Mouse (Mus musculus) Muller cell, postnatal 12 days (primary cell): ENCODE data around the gene Itga2b.

ENCODE experiments used
- DNase-seq: peaks from one replicate; pipeline ENCODE4 v3.0.0-alpha.2; 2015; ENCODE audit errors: inconsistent ontology term

Itga2b gene

GRCm38 (mm10) chr11:102455740-102456396 is 14.1 kb downstream of the Itga2b start:
- DNase-seq = peak; percentile 94

GRCm38 (mm10) chr11:102453131-102453530 is 16.8 kb downstream of the Itga2b start:
- no peak for DNase-seq

DNA sequence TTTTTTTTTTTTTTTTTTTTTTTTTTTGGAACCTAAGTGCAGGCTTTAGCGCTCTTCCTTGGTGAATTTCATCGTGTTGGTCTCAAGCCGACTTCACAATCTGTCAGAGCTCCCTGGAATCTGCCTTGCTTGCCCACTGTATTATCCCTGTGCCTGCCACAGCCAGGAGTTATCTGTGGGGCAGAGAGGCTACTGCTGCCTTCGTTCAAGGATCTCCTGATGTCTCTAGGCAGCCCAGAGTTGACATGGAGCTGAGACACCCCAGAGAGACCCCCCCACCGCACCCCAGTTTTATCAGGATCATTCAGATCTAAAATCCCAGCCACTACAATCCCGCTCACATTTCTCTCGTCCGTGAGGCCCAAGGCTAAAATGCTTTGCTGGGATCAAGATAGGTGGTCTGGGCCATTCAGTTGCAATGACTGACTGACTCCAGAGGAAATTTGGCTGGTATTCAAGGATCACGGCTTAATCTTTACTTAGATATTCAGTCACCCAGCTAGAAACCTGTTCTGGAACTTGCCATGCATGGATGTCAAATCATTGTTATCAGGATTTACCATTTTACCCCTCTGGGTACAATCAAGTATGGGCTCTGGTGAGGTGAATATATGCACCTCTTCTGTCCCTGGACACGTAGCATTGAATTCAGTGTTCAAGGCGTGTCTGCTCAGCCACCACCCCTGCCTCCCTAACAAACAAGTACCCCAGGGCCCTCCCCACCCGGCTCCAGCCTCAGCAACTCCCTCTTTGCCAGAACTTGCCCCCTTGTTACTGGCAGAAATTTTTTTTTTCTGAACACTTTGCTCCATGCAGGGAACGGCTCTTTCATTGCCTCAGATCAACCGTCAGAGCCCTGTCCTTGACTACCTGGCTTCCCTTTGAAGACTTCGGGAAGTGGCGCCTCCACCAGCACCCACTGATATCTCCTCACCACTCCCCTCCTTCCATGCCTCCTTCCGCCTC is 20.6 kb downstream of the Itga2b start:
- no peak for DNase-seq

GRCm38 (mm10) chr11:102448327-102448726 is 21.6 kb downstream of the Itga2b start:
- no peak for DNase-seq

GRCm38 (mm10) chr11:102447497-102447896 is 22.4 kb downstream of the Itga2b start, which contains the start of gene Fam171a2:
Fam171a2 (minus strand) TSS chr11:102447682.
- DNase-seq = peak; percentile 80

GRCm38 (mm10) chr11:102446581-102447461 is 23.1 kb downstream of the Itga2b start:
- peak; percentile 55 for DNase-seq

DNA sequence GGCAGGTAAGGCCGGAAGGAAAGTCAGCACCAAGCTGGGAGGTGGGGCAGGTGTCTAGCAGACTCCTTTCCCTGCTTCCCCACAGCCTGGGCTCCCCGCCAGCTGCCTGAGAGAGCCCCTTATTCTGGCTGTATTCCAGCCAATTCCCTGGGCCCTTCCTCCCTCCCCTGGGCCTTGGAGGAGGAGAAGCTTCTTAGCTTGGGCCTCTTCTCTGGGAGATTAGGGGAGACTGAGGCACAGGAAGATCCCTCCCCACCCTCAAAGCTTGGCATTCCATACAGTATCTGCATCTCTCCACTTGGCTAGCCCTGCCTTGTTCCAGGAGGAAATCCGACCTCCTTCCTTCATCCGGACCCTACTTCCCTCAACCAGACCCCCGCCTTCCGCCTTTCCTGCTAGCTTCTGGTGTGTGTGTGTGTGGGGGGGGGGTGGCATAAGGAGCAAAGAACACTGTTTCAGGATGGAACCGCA is 24.0 kb downstream of the Itga2b start:
- DNase-seq = peak; percentile 60

GRCm38 (mm10) chr11:102445264-102445890 is 24.5 kb downstream of the Itga2b start:
- peak; percentile 55 for DNase-seq

DNA sequence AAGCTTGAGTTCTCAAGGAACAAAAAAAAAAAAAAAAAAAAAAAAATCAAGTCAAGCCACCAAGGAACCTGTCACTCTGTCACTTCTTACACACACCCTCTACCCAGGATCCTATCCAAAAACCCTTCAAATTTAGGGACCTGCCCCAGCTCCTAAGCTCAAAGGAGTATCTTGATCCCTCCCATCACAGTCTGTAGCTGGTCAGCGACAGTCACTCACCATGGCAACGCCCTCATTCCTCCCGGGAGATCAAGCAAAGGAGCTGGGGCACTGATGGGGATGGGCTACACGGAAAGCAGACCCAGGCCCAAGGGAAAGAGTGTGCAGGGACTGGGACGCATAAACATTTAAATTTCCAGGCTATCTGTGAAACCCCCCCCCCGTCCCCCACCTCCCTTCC is 25.1 kb downstream of the Itga2b start:
- no peak for DNase-seq

DNA sequence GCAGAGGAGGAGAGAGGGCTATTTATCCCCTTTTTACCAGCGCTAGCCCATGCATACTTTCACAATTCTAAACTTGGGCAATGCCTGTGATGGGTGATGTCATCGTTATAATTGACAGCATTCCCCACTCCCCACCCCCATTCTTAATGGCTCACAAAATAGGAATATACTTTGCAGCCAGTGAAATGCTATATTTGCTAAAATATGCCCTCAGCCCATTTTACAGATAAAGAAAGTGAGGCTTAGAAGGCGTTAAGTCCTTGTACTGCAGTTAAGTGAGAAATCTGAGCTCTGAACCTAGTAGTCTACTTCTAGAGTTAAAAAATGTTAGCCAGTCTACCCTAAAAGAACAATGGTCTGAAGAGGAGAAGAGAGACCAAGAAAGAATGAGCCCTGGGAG is 25.6 kb downstream of the Itga2b start:
- DNase-seq = no peak

DNA sequence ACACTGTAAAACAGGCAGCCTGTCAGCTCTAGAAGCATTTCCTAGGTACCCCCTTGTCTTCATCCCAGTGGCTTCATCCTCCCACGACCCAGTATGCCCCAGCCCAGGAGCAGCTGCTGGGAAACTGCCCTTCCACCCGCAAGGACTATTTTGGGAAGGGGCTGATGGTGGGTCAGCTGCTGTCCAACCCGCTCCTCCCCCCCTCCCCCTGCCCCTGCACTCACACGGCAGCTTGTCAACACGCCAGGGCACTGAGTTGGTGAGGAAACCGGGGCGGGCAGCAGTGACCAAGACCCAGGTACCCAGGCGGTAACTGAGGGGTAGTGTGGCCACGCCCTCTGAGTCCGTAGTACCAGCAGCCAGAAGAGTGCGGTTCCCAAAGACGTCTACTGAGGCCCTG is 26.2 kb downstream of the Itga2b start:
- DNase-seq = no peak

- DNase-seq = no peak
These were observed 27.8 kb downstream of the Itga2b start for GRCm38 (mm10) chr11:102442089-102442488.

- no peak for DNase-seq
These were observed 28.5 kb downstream of the Itga2b start for GRCm38 (mm10) chr11:102441434-102441833.

GRCm38 (mm10) chr11:102440255-102440654 is 29.7 kb downstream of the Itga2b start:
- no peak for DNase-seq

DNA sequence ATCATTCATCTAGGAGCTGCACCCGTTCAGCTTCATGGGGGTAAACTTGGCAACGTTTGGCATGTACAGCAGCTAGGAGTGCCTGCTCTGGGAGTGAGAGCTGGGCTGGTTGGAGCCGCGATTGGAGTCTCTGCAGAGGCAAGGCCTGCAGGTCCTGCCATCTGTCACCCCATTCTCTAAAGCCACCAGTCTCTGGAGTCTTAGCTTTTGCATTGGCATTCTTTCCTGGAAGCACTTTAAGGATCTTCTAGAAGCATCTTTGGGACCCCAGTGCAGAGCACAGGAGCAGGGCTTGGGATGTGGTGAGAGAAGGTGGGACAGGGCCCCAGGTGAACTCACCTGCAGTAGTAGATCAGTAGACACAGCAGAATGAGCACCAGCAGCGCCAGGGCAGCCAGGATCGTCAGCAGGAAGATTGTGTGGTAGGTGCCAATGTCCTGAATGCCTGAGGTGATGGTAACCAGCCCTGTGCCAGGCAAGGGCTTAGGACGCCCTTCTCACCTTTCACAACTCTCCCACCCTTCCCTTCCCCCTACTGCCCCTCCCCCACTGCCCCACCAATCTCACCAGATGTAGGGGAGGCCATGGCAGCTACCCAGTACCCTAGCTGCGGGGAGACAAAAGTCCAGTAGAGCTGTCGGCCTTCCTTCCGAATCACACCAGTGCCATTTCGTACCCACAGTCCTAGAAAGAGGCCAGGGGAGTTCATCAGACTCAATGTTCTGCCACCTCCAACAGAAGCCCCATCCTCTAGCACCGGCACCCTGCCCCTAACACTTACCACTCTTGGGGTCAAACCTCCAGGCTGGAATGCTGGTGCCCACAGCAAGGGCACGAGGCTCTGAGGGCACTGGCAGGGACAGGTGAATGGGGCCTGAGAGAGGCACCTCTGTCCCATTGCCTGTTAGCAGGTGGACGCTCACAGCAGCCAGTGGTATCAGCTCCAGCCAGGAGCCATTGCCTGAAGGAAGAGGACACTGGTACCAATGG is 30.5 kb downstream of the Itga2b start:
- DNase-seq = no peak

DNA sequence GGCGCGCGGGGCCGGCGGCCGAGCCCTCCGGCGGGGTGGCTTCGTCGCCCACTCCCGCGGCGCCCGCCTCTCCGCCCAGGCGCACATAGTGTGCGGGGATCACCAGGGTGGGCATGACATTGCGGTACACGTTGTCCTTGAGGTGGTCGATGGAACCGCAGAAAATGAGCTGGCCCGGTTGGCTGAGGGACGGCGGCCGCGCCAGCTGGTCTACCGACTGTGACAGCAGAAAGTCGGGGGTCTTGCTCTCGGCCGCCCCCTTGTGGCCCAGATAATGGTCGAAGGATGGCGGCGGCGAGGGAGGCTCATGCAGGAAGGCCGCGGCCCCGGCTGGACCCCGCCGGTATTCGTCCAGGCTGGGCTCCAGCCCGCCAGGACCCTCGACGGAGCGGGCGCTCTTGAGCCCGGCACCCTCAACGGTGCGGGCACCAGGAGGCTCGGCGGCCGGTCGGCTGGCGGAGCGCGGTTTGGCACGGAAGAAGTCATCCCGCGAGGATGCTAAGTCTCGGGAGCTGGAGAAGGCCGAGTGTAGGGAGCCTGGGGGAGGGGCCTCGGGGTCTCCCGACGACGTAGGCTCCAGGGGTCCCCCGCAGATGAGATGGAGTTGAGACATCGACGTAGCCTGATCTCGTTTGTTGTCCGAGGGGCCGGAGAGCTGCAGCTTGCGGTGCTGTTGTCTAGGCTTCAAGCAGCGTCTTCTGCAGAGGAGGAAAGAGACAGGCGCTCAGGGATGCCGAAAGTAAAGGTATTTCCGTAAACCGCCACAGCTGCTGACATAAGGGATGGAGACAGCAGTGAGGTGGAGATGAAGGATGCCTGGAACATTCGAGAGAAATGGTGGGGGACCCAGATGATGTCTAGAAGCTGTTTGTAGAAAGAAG is 31.5 kb downstream of the Itga2b start:
- DNase-seq = peak; percentile 80

GRCm38 (mm10) chr11:102437120-102438061 is 32.5 kb downstream of the Itga2b start:
- peak; percentile 85 for DNase-seq

DNA sequence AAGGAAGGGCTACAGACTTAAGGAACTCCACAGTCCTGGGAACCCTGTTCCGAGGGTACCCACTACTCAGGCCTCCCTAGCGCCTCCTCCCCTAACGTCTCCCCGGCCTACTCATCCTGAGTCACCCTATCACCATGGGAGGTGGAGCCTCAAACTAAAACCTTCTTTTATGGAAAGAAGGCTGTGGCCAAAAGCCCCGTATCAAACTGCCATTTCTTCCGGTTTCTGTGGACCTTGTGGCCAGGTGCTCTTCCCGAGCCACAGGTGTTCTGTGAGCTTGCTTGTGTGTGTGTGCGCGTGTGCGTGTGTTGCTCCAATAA is 33.5 kb downstream of the Itga2b start:
- DNase-seq = no peak
